Mouse (Mus musculus): ENCODE data around the gene D630003M21Rik. TPM values are rescaled to one million over a fixed set of nuclear protein-coding genes. Genes with fewer than 3 reads are reported as not detected.

D630003M21Rik gene
- polyA plus RNA-seq, 1 experiment from 2014 or later, result 0.67 TPM

DNA sequence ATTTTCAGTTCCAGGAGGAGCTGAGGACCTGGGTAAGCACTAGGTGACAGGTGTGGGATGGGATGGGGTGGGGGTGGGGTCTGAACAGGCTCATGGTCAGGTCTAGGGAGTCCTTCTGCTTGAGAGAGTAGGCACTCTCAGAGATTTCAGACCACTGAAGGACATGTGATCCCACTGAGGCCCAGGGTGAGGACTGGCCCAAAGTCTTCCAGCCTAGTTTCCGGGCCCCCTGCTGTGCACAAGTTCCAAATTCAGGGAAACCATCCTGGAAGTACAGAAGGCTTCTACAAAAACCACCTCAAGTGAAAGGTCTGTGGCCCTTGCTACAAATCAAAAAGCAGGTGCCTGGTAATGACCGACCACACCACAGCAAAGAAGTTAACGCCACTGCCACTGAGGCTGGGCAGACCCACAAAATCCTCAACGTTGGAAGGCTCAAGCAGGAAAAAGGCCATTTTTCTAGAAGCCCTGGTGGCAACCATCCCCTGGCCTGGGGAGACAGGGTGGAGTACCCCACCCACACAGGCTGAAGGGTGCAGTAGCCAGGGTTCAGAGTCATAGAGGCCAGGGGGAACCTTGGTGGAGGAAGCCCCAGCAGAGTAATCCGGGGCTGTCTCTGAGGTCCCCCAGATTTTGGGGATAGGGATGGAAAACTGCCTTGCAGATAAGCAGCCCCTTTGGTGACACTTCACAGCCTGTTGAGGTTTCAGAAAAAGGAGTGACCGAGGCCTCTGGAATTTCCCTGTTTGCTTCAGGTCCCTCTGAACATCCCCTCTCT lies 84.1 kb downstream of the D630003M21Rik start:
- H3K27me3 ChIP-seq (ENCODE audit: insufficient read depth, low read length), result no peaks in the 10 kb centered on the region
- H3K9me3 ChIP-seq (ENCODE audit: low read length), result no peaks in the 10 kb centered on the region
- peak overlapping the region; percentile 89 for H3K9ac ChIP-seq (replicated peaks)
- peaks cover 21% of the 10 kb centered on the region for H3K36me3 ChIP-seq (replicated peaks; ENCODE audit: insufficient read depth, low read length)
- peaks cover 53% of the 10 kb centered on the region for H3K4me1 ChIP-seq (ENCODE audit: insufficient read depth)
- peak overlapping the region; percentile 80 for H3K4me3 ChIP-seq (ENCODE audit: low read depth, low read length)
- peak overlapping the region; percentile 87 for H3K4me2 ChIP-seq (ENCODE audit: low read depth, low read length)
- WGBS (ENCODE audit: insufficient replicate concordance), result 61% methylated on average over 6 of the region's 6 CpGs
- peak overlapping the region; percentile 88 for H3K27ac ChIP-seq (ENCODE audit: low read depth)
- ATAC-seq (no peak), DNase-seq (no peak)
- no peak for TF ChIP-seq EP300 (IDR thresholded peaks at IDR 0.05; ENCODE audit: low read depth)
- TF ChIP-seq CTCF (IDR thresholded peaks at IDR 0.05; ENCODE audit: low read depth), result no peak

DNA sequence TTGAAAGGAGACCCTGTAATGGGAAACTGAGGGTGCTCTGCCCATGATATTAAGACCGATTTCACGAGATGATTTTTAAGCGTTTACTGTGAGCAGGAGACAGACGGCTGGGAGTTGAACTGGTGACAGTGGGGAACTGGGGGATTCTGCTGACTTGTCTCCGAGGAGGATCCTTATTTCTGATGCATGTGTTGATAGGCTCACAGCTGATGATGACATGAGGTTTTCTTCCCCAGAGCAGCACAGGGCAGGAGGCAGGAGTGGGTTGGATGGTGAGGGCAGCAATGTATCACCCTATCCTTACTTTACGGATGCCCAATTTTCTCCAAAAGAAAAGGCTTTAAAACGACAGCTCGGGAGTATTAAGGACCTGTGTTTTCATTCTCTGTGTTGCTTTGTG lies 84.8 kb downstream of the D630003M21Rik start:
- peak overlapping the region; percentile 80 for H3K4me3 ChIP-seq (ENCODE audit: low read depth, low read length)
- no peak for DNase-seq
- H3K27ac ChIP-seq (ENCODE audit: low read depth), result peak overlapping the region; percentile 88
- H3K9ac ChIP-seq (replicated peaks), result peak overlapping the region; percentile 89
- peak overlapping the region; percentile 87 for H3K4me2 ChIP-seq (ENCODE audit: low read depth, low read length)
- no peak for ATAC-seq
- H3K4me1 ChIP-seq (ENCODE audit: insufficient read depth), result peaks cover 53% of the 10 kb centered on the region
- TF ChIP-seq EP300 (IDR thresholded peaks at IDR 0.05; ENCODE audit: low read depth), result no peak
- TF ChIP-seq CTCF (IDR thresholded peaks at IDR 0.05; ENCODE audit: low read depth), result no peak
- no peaks in the 10 kb centered on the region for H3K9me3 ChIP-seq (ENCODE audit: low read length)
- 51% methylated on average over 8 of the region's 8 CpGs for WGBS (ENCODE audit: insufficient replicate concordance)
- H3K27me3 ChIP-seq (ENCODE audit: insufficient read depth, low read length), result no peaks in the 10 kb centered on the region
- peaks cover 28% of the 10 kb centered on the region for H3K36me3 ChIP-seq (replicated peaks; ENCODE audit: insufficient read depth, low read length)

DNA sequence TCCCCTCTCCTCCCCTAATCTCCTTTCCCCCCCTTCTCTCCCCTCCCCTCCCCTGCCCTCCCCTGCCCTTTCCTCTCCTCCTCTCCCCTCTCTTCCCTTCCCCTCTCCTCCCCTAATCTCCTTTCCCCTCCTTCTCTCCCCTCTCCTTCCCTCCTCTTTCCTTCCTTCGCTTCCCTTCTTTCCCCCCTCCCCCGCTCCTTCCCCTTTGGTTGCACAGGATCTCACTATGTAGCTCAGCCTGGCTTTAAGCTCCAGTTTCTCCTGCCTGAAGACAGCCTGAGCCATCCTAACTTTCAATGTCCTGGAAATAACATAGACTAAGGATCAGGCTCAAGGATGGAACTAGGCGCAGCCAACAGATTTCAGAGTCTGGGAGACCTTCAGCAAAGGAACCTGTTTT lies 85.2 kb downstream of the D630003M21Rik start:
- Histone ChIP-seq H3K27ac (ENCODE audit: low read depth) (peak overlapping the region; percentile 88), H3K9me3 (ENCODE audit: low read length) (no peaks in the 10 kb centered on the region), H3K9ac (replicated peaks) (peak overlapping the region; percentile 89; the same call in 1 of the 2 replicates), H3K36me3 (replicated peaks; ENCODE audit: insufficient read depth, low read length) (peaks cover 33% of the 10 kb centered on the region), H3K4me2 (ENCODE audit: low read depth, low read length) (peak overlapping the region; percentile 87), H3K27me3 (ENCODE audit: insufficient read depth, low read length) (no peaks in the 10 kb centered on the region), H3K4me1 (ENCODE audit: insufficient read depth) (peaks cover 53% of the 10 kb centered on the region), H3K4me3 (ENCODE audit: low read depth, low read length) (peak overlapping the region; percentile 80)
- DNase-seq, result no peak
- TF ChIP-seq EP300 (IDR thresholded peaks at IDR 0.05; ENCODE audit: low read depth), result no peak
- no peak for TF ChIP-seq CTCF (IDR thresholded peaks at IDR 0.05; ENCODE audit: low read depth)
- ATAC-seq, result no peak
- WGBS (ENCODE audit: insufficient replicate concordance), result 63% methylated on average over 3 of the region's 3 CpGs

DNA sequence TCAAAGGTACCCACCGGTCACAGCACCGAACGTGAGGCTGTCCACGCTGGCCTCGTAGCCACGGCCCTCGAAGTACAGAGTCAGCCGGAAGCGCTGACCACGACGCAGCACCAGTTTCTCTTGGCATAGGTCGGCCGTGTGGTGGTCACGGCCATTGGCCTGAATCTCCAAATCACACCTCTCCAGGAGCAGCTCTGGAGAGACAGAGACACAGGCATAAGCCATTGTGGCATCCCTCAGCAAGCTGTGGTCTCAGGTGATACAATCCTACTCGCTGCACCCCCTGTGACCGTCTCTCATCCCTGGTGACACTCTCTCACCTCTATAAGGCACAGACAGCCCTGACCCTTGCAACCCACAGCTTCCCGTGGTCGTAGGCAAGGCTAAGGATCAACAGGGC lies 86.0 kb downstream of the D630003M21Rik start:
- H3K9ac ChIP-seq (replicated peaks), result peak overlapping the region; percentile 49
- peaks cover 53% of the 10 kb centered on the region for H3K4me1 ChIP-seq (ENCODE audit: insufficient read depth)

DNA sequence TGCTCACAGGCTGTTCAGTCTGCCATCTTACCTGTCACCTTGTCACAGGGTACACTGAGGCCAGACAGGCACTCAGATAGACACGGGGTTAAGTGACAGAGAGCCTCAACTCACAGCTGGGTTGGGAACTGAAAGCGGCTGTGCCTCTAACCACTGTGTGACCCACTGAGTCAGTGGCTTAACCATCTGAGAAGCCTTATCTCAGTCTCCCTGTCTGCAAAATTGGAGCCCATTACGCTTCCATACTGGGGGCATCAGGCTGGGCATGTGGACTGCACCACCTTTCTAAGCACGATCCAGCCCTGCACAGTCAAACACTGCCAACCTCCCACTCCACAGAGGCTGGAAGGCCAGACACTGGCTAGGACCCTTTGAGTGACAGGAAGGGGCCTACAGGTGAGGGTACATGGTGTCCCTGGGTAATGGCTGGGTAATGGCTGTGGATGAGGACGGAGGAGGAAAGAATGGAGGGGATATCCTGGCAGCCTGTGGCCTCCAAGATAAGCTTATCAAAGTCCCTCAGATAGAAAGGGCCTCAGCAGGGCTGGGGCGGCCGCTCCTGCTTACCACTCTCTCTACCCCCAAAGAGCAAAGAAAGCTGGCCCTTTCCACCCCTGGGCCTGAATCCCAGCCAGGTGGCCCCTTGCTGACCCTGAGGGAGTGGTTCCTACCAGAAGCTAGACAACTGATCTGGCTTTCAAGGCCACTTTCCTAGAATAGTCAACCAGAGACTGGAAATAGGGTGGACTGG lies 87.2 kb downstream of the D630003M21Rik start:
- 32% methylated on average over 7 of the region's 7 CpGs for WGBS (ENCODE audit: insufficient replicate concordance)
- Histone ChIP-seq H3K27me3 (ENCODE audit: insufficient read depth, low read length) (no peaks in the 10 kb centered on the region), H3K4me2 (ENCODE audit: low read depth, low read length) (peak overlapping the region; percentile 87), H3K4me3 (ENCODE audit: low read depth, low read length) (peak overlapping the region; percentile 2; the same call in 1 of the 2 replicates), H3K36me3 (replicated peaks; ENCODE audit: insufficient read depth, low read length) (peaks cover 50% of the 10 kb centered on the region), H3K27ac (ENCODE audit: low read depth) (peak overlapping the region; percentile 88), H3K9ac (replicated peaks) (peak overlapping the region; percentile 44), H3K9me3 (ENCODE audit: low read length) (no peaks in the 10 kb centered on the region), H3K4me1 (ENCODE audit: insufficient read depth) (peaks cover 55% of the 10 kb centered on the region)
- ATAC-seq, result peak; percentile 82
- peak; percentile 78 for DNase-seq
- peak; percentile 97 for TF ChIP-seq EP300 (IDR thresholded peaks at IDR 0.05; ENCODE audit: low read depth)
- TF ChIP-seq CTCF (IDR thresholded peaks at IDR 0.05; ENCODE audit: low read depth), result no peak

More for the DNA sequence above, 86.0 kb downstream of the D630003M21Rik start:
- ATAC-seq (no peak), DNase-seq (no peak)
- TF ChIP-seq EP300 (IDR thresholded peaks at IDR 0.05; ENCODE audit: low read depth), result no peak
- no peak for TF ChIP-seq CTCF (IDR thresholded peaks at IDR 0.05; ENCODE audit: low read depth)
- whole genome bisulfite sequencing (ENCODE audit: insufficient replicate concordance), result 77% methylated on average over 18 of the region's 18 CpGs
- Histone ChIP-seq H3K27ac (ENCODE audit: low read depth) (peak overlapping the region; percentile 88; the same call in 1 of the 2 replicates), H3K4me2 (ENCODE audit: low read depth, low read length) (peak overlapping the region; percentile 87), H3K27me3 (ENCODE audit: insufficient read depth, low read length) (no peaks in the 10 kb centered on the region), H3K4me3 (ENCODE audit: low read depth, low read length) (peak overlapping the region; percentile 80), H3K9me3 (ENCODE audit: low read length) (no peaks in the 10 kb centered on the region), H3K36me3 (replicated peaks; ENCODE audit: insufficient read depth, low read length) (peaks cover 40% of the 10 kb centered on the region)

DNA sequence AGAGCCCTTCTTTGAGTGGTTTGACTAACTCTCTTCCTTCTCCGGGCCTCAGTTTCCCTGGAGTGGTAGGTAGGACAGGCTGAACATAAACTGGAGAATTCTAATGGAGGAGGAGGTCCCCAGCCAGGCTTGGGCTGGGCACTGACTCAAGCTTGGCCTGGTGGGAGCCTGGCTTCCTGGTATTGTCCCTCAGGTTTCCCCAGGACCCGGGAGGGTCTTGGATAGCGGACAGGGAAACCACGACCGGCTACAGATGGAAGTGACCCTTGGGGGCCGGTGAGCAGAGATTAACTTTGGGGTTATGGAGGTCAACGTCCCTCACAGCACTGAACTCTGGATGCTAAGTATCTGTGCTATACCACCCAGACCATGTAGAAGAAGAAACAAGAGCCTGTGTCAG lies 87.8 kb downstream of the D630003M21Rik start:
- peak overlapping the region; percentile 87 for H3K4me2 ChIP-seq (ENCODE audit: low read depth, low read length)
- whole genome bisulfite sequencing (ENCODE audit: insufficient replicate concordance), result 56% methylated on average over 7 of the region's 7 CpGs
- no peak for TF ChIP-seq EP300 (IDR thresholded peaks at IDR 0.05; ENCODE audit: low read depth)
- TF ChIP-seq CTCF (IDR thresholded peaks at IDR 0.05; ENCODE audit: low read depth), result no peak

More for the DNA sequence above, 87.8 kb downstream of the D630003M21Rik start:
- H3K4me1 ChIP-seq (ENCODE audit: insufficient read depth), result peaks cover 60% of the 10 kb centered on the region
- no peak overlapping the region for H3K4me3 ChIP-seq (ENCODE audit: low read depth, low read length)
- H3K27me3 ChIP-seq (ENCODE audit: insufficient read depth, low read length), result no peaks in the 10 kb centered on the region
- peaks cover 55% of the 10 kb centered on the region for H3K36me3 ChIP-seq (replicated peaks; ENCODE audit: insufficient read depth, low read length)
- H3K27ac ChIP-seq (ENCODE audit: low read depth), result peak overlapping the region; percentile 88
- H3K9ac ChIP-seq (replicated peaks), result peak overlapping the region; percentile 44
- no peaks in the 10 kb centered on the region for H3K9me3 ChIP-seq (ENCODE audit: low read length)
- DNase-seq (no peak), ATAC-seq (no peak)
